9 mouse cellular contexts compared by ENCODE assay signal in the genomic region with DNA sequence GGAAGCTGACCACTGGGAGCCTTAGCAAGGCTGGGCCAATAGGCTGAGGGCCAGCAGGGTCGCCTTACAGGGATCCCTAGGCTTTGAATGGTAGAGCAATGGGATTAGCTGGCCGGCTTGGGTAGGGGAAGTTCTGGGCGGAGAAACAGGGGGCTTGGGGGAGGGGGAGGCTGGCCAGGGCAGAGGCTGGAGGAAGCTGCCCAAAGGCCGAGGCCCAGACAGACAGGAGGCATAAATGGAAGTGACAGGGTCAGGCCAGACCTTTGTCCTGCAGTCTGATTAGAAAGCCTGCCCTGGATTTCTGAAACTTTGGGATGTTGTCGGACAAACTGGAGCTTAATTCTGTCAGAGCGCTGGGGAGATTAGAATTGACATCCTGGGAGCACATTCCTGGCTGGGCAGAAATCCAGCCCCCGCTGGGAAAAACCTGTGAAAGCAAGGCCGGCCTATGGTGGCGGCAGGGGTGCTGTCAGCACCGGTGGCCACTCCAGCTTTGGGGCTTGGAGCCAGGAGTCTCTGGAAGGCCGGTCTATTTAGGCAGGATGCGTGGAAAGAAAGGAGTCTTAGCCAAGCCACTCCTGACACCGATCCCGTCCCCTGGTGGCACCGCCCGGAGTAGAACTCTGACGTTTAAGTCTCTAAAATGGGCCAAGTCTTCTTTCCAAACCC.
DNase-seq lines count a peak whose midpoint lies in the region; ATAC-seq lines count a peak whose summit lies in the region.
"Had no signal": no experiment of that assay in that cellular context is flagged by ENCODE, and none has a peak within 500 bp of the region (broad histone marks: within the 10 kb centered on the region; RNA-seq: fewer than 3 reads in every experiment).

No protein-coding gene starts in this region.

- H3K27ac ChIP-seq in neural tube, embryonic 13.5 days (replicated peaks), result peak overlapping the region; percentile 46; the same call in 1 of the 2 replicates
- no peak overlapping the region for H3K27ac ChIP-seq in embryonic facial prominence, embryonic 11.5 days (replicated peaks; ENCODE audit: low read depth, low read length)
- H3K27ac ChIP-seq: embryonic facial prominence, embryonic 13.5 days; limb, embryonic 15.5 days had no signal

- H3K27me3 ChIP-seq in neural tube, embryonic 13.5 days, result peaks cover 92% of the 10 kb centered on the region
- H3K27me3 ChIP-seq in embryonic facial prominence, embryonic 11.5 days (ENCODE audit: control insufficient read depth, insufficient read depth, low read length), result peaks cover 32% of the 10 kb centered on the region

- no peak overlapping the region for H3K9ac ChIP-seq in neural tube, embryonic 13.5 days
- H3K9ac ChIP-seq in embryonic facial prominence, embryonic 11.5 days (replicated peaks; ENCODE audit: low read length), result no peak overlapping the region
- H3K9ac ChIP-seq: embryonic facial prominence, embryonic 13.5 days; limb, embryonic 15.5 days had no signal

- H3K4me1 ChIP-seq in neural tube, embryonic 13.5 days (replicated peaks), result peaks cover 81% of the 10 kb centered on the region
- no peaks in the 10 kb centered on the region; the same call in 1 of the 2 replicates for H3K4me1 ChIP-seq in embryonic facial prominence, embryonic 11.5 days (ENCODE audit: control insufficient read depth, insufficient read depth, low read length)

- H3K36me3 ChIP-seq in neural tube, embryonic 13.5 days, result no peaks in the 10 kb centered on the region
- no peaks in the 10 kb centered on the region for H3K36me3 ChIP-seq in embryonic facial prominence, embryonic 11.5 days (replicated peaks; ENCODE audit: control insufficient read depth, insufficient read depth, low read depth, low read length)
- H3K36me3 ChIP-seq: embryonic facial prominence, embryonic 13.5 days; limb, embryonic 15.5 days had no signal

- no peak for ATAC-seq in neural tube, embryonic 13.5 days (ENCODE audit: low read depth)
- 0 out of 2 replicates have a peak, but pooled peaks have one; percentile 19 for ATAC-seq in embryonic facial prominence, embryonic 11.5 days (replicated peaks; ENCODE audit: insufficient number of reproducible peaks, low FRiP score, low TSS enrichment, low read depth)

- intact Hi-C loops in heart, postnatal 36 days (cut with DNase I), result loop anchor here (2.0 to 5.0 kb wide), 2 partner anchors 22 to 74 kb away; no protein-coding TSS in a partner anchor

- H3K4me2 ChIP-seq in neural tube, embryonic 13.5 days, result no peak overlapping the region
- no peak overlapping the region for H3K4me2 ChIP-seq in embryonic facial prominence, embryonic 11.5 days (ENCODE audit: low read depth, low read length)
- H3K4me2 ChIP-seq: embryonic facial prominence, embryonic 13.5 days; limb, embryonic 15.5 days had no signal

- no peak for DNase-seq in neural tube, embryonic 10.5 days (ENCODE audit: extremely low spot score, low spot score)
- DNase-seq in embryonic facial prominence, embryonic 11.5 days (ENCODE audit: low spot score), result no peak
- peak; percentile 57 to 68 for DNase-seq in heart, postnatal 36 days
- DNase-seq in adrenal gland, adult (ENCODE audit: inconsistent age in 2 of 2, low spot score in 1 of 2), result no peak
- no peak for DNase-seq in adipocyte (ENCODE audit: low spot score)
- DNase-seq in thymus, postnatal 10 days (ENCODE audit: low spot score in 2 of 2), result no peak

- no peak overlapping the region for H3K4me3 ChIP-seq in neural tube, embryonic 13.5 days
- no peak overlapping the region for H3K4me3 ChIP-seq in embryonic facial prominence, embryonic 11.5 days (ENCODE audit: low read depth, low read length)
- H3K4me3 ChIP-seq: embryonic facial prominence, embryonic 13.5 days; limb, embryonic 15.5 days had no signal

- no peaks in the 10 kb centered on the region for H3K9me3 ChIP-seq in neural tube, embryonic 13.5 days
- H3K9me3 ChIP-seq in embryonic facial prominence, embryonic 11.5 days (replicated peaks; ENCODE audit: control insufficient read depth, low read length), result no peaks in the 10 kb centered on the region
- H3K9me3 ChIP-seq: embryonic facial prominence, embryonic 13.5 days; limb, embryonic 15.5 days had no signal

- 19% methylated on average over 17 of the region's 17 CpGs for WGBS in neural tube, embryonic 13.5 days
- WGBS in embryonic facial prominence, embryonic 11.5 days, result 14% methylated on average over 17 of the region's 17 CpGs

Comparison
In these comparisons a context has a peak if more than half of its experiments do, and no peak if none do; other contexts are left out.
1. DNase-seq: peak in heart, postnatal 36 days (2 of 2); none in neural tube, embryonic 10.5 days (single experiment), embryonic facial prominence, embryonic 11.5 days (single experiment), adrenal gland, adult (0 of 2), adipocyte (single experiment) and thymus, postnatal 10 days (0 of 2).